Mouse (Mus musculus) frontal cortex, postnatal 10 days (tissue): ENCODE measurements at regions not wholly inside any gene's neighbourhood (a gene's known extent, or its start where the extent isn't known, plus 50 kb on each side); places are given as distances from the start of the nearest gene placed in this dataset.

Source experiments
- DNase-seq, 2 experiments: peaks; one replicate each; pipeline ENCODE4 v3.0.0; 2022; ENCODE audit warnings: low spot score in 2 of 2, mixed read lengths in 1 of 2

DNA sequence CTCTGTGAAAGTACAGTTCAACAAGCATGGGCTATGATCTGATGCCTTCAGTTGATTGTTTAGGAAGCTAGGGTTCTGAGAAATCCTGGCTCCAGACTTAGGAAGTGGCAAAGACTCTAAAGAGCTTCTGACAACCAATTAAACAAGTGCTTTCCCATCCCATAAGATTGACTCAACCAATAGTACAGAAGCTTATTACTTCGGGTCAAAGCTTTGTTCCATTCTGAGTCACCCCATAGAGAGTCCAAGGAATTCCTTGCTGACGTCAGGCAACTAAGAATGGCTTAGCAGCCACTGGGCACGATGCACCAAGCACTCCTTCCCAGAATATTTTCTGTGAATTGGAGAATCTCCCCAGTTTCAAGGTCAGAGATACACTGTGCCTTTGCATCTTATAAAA lies 59.0 kb upstream of the Ntm start:
- no peak for DNase-seq

GRCm38 (mm10) chr9:30025275-30025674 lies 62.3 kb upstream of the Ntm start:
- no peak for DNase-seq

- DNase-seq, result no peak
Observed at GRCm38 (mm10) chr9:30026939-30027338, 64.0 kb upstream of the Ntm start.

DNA sequence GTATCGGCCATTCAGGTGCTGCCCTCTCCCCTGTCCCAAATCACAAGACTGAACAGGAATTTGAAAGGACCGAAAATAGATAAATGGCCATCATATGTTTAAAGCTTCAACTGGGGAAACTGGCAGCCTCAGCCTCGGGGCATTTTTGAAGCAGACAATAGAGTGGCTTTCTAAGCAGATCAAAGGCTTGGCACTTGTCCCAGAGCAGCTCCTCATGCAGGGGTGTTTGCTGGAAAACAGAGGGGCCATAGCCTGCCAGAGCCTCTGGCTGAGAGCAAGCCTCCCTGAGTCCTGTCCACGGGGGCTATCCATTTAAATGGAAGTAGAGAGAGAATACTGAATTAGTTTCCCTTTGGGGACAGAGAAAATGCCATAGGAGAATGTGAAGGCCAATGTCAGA lies 77.5 kb upstream of the Ntm start:
- peak in 1 of 2 experiments; percentile 24 for DNase-seq

- no peak for DNase-seq
Observed at GRCm38 (mm10) chr9:30064551-30064950, 101.6 kb upstream of the Ntm start.

DNA sequence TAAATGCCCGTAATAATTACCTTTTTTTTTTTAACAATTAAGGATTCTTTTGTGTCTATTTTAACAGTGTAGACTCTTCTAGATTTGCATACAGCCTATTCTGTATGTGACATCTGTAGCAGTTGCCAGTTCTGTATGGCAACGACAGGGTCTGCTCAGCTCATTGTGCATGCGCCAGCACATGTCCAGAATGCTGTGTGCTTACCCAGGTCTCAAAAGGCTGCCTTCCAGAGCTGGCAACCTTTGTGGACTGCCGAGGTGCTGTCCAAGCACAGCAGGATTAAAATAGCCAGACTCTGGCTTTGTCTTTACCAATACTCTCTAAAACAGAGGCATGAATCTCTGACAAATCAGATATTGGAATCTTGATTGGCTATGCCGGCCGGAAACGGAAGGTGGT lies 105.0 kb upstream of the Ntm start:
- no peak for DNase-seq

DNA sequence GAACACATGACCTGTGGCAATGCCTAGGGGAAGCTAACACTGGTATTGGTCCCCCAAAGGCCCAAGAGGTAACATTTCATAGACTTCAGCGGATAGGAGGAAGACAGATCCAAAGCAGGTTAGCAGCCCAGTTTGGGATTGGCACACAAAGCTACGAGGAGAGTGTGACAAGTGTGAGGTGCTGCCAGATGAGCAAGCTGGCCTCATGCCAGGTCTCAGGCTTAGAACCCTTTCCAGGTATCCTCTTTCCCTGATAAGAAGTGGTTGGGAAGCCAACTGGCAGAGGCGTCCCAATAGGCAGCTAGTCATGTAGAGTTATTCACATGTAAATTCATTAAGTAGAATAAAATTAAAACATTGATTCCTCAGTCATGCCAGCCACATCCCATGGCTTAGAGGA lies 112.3 kb upstream of the Ntm start:
- no peak for DNase-seq

DNA sequence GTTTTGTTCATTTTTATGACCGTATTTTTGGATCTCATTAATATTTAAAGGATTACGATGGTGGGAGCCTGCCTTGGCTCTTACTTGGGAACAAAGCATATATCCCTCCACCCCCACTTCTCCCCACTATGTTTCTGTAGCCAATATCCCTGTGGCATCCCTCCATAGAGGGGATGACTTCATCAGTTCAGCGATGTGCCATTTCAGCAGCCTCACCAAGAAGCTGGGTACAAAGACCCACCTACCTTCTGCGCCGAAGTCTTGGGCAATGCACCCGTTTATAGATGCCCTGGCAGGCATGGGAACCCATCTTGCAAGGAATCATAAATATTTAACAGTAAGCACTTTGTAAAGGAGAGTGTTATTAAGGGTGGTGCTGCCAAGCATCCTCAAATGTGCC lies 113.1 kb upstream of the Ntm start:
- no peak for DNase-seq

DNA sequence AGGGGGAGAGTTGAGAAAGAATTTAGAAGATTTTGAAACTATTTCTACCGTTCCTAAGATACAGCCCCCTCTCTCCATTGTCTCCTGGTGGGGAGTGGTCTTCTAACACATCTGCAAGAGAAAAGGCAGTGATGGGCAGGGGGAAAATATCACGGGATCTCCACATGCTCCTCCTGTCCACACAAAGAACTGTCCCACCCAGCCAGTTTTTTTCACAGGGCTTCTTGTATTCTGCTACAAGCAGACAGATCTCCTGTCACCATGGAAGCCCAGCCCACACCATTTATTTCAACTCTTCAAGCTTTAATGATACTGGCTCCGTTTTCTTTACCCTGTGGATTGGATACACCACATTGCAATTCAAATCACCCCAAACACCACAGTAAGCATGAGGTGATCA lies 113.5 kb upstream of the Ntm start:
- DNase-seq, result no peak

- no peak for DNase-seq
Observed at GRCm38 (mm10) chr9:30101942-30102341, 139.0 kb upstream of the Ntm start.

GRCm38 (mm10) chr9:30122371-30122770 lies 159.4 kb upstream of the Ntm start:
- DNase-seq, result no peak

- DNase-seq, result no peak
Observed at GRCm38 (mm10) chr9:30129151-30129550, 166.2 kb upstream of the Ntm start.

DNA sequence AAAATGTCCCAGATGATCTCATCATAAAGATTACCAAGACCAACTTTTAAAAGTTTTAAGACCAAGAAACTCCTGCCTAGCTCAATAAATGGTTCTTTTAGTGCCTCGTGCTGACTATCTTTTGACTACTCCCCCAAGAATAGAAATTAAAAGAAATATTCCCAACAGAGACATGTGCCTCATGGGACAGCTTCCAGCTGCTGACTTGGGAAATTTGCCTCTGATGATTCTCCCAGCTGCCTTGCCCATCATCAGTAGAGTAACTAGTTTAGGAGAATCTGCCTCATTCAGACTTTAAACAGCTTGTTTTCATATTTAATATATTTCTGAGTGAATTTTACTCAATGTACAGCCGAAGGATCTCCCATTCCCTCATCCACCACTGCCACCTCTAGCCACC lies 168.7 kb upstream of the Ntm start:
- no peak for DNase-seq

GRCm38 (mm10) chr9:30134303-30134702 lies 171.4 kb upstream of the Ntm start:
- DNase-seq, result peak in 1 of 2 experiments; percentile 26

- peak; percentile 65 to 77 for DNase-seq
Observed at GRCm38 (mm10) chr9:30137611-30138287, 174.8 kb upstream of the Ntm start.

- peak; percentile 81 to 84 for DNase-seq
Observed at GRCm38 (mm10) chr9:30140188-30140587, 177.2 kb upstream of the Ntm start.

GRCm38 (mm10) chr9:30141186-30141585 lies 178.2 kb upstream of the Ntm start:
- DNase-seq, result no peak

- no peak for DNase-seq
Observed at GRCm38 (mm10) chr9:30142806-30143458, 180.0 kb upstream of the Ntm start.

GRCm38 (mm10) chr9:30149481-30150468 lies 186.8 kb upstream of the Ntm start:
- peak; percentile 11 to 35 for DNase-seq

DNA sequence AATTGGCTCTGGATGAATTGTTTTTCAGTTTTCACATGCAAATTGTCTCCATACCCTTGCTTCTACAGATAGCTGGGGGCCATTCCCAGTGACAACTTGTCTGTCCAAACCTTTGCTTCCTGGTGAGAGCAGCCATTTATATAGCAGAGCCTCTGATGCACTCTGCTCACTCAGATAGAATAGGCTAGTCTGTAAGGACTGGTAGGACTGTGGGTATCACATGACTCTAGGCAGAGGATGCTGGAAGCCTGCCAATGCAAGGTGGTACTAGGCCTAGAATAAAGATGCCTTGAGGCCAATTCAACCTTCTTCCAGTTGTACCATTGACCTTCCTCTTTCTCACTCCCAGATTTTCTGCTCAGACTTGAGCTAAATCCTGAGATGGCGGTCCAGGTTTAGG lies 188.2 kb upstream of the Ntm start:
- DNase-seq, result no peak

DNA sequence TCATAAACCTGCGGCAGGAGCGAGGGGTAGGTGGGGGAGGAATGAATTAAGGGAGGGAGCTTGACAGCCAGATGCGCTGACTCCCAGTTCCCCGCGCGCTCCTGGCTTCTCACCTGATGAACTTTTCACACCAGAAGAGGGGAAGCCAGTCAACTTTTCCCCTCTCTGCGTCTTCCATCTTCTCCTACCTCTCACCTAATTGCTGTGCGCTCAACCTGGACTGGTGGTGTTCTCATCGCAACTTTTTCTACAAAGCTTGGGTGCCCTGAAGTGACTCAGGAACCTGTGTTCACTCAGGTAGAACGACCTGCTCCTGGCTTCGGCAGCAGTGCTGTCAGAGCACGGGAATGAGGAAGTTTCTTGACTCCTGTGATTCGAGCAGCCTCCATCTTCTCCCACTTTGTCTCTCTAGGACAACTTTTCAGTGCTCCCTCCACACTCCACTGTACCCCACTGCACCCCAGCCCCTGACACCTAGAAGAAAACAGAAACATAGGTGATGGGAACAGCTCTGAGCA lies 203.4 kb upstream of the Ntm start:
- DNase-seq, result no peak

DNA sequence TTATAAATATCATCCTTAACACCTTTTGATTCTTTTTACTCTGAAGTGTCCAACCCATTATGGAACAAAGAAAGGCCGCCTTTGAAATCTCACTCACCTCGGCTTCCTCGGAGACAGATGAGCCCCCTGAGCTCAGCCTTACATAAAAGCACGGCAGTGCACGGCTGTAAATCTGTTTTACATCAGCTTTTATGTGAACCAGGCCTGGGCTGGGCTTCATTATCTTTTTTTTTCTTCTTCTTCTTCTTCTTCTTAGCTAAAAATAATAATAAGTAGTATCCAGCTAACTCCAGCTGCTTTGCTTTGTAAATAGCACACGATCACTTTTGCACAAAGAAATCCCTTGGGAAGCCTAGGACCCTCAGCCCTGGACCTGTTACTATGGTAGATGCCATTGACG lies 204.3 kb upstream of the Ntm start:
- DNase-seq, result no peak
